Comparison of ENCODE assay signal across 21 mouse cellular contexts in genomic region chr1:73205788-73206187, GRCm38 (mm10).
DNase-seq lines count a peak whose midpoint lies in the region; ATAC-seq and TF ChIP-seq lines count a peak whose summit lies in the region.
"Had no signal": no experiment of that assay in that cellular context is flagged by ENCODE, and none has a peak within 500 bp of the region (broad histone marks: within the 10 kb centered on the region; RNA-seq: fewer than 3 reads in every experiment).

No protein-coding gene starts in this region.

- ATAC-seq in inflammation-experienced regulatory T-cells, adult 6 months, result no peak
- ATAC-seq: activated CD4-positive, CD25-positive, alpha-beta regulatory T cell, adult 4 months; CD4-positive, CD25-positive, alpha-beta regulatory T cell, adult 4 months; forebrain, embryonic 13.5 days; forebrain, embryonic 15.5 days; forebrain, postnatal 0 days; Patski had no signal

- H3ac ChIP-seq in C2C12 (ENCODE audit: control insufficient read depth, insufficient read length, low read depth), result no peak overlapping the region
- H3ac ChIP-seq in myocyte (ENCODE audit: control insufficient read depth, insufficient read length), result no peak overlapping the region

- DNase-seq in adrenal gland, postnatal 10 days, result peak; percentile 14
- no peak for DNase-seq in adrenal gland, postnatal 4 days (ENCODE audit: low spot score in 2 of 2)
- peak; percentile 15 to 33 for DNase-seq in adrenal gland, postnatal 36 days
- DNase-seq in adrenal gland, postnatal 25 days, result no peak
- DNase-seq: cerebellum, adult 11-12 months; cerebellum, adult 2 months; cerebellum, adult 9-10 months; cerebellum, postnatal 10 days; cerebellum, postnatal 25 days; forebrain, postnatal 0 days had no signal

- no peaks in the 10 kb centered on the region for H3K36me3 ChIP-seq in C2C12 (ENCODE audit: control insufficient read depth, insufficient read depth)
- H3K36me3 ChIP-seq in myocyte (ENCODE audit: control insufficient read depth, insufficient read depth), result no peaks in the 10 kb centered on the region
- H3K36me3 ChIP-seq: embryonic facial prominence, embryonic 10.5 days; embryonic facial prominence, embryonic 12.5 days; forebrain, embryonic 15.5 days; G1E had no signal

- H3K27me3 ChIP-seq in C2C12 (ENCODE audit: control insufficient read depth, insufficient read depth, insufficient read length), result no peaks in the 10 kb centered on the region
- no peaks in the 10 kb centered on the region for H3K27me3 ChIP-seq in myocyte (ENCODE audit: control insufficient read depth, insufficient read depth, insufficient read length)
- H3K27me3 ChIP-seq: embryonic facial prominence, embryonic 12.5 days; forebrain, embryonic 13.5 days; forebrain, embryonic 15.5 days; Patski had no signal

- H3K79me2 ChIP-seq in C2C12 (ENCODE audit: control insufficient read depth, insufficient read depth) (no peaks in the 10 kb centered on the region), myocyte (ENCODE audit: control insufficient read depth, insufficient read depth) (no peaks in the 10 kb centered on the region)

- H3K4me3 ChIP-seq in C2C12 (ENCODE audit: insufficient read depth, poor library complexity, severe bottlenecking) (no peak overlapping the region), myocyte (no peak overlapping the region)
- H3K4me3 ChIP-seq: embryonic facial prominence, embryonic 10.5 days; embryonic facial prominence, embryonic 12.5 days; forebrain, embryonic 13.5 days; forebrain, embryonic 15.5 days had no signal

- TF ChIP-seq POLR2A in myocyte (IDR thresholded peaks at IDR 0.05; ENCODE audit: insufficient read length, low read depth), result no peak

- no peak overlapping the region for H3K4me2 ChIP-seq in myocyte (ENCODE audit: low read depth)
- H3K4me2 ChIP-seq: embryonic facial prominence, embryonic 12.5 days; forebrain, embryonic 13.5 days; forebrain, embryonic 15.5 days had no signal

- TF ChIP-seq CTCF in C2C12 (IDR thresholded peaks at IDR 0.05; ENCODE audit: control insufficient read depth, insufficient read depth, insufficient read length), result no peak

- H3K79me3 ChIP-seq in C2C12 (ENCODE audit: low read depth), result no peaks in the 10 kb centered on the region

TF ChIP-seq in C2C12, 6 proteins besides CTCF, POLR2A, EP300 and RAD21:
- TF ChIP-seq MYOD1 (IDR thresholded peaks at IDR 0.05; ENCODE audit: control insufficient read depth, insufficient read length, low read depth), result no peak
- no peak for TF ChIP-seq MYOG (IDR thresholded peaks at IDR 0.05; ENCODE audit: control insufficient read depth, extremely low read depth, insufficient read length)
- no peak for TF ChIP-seq MAX (IDR thresholded peaks at IDR 0.05)
- TF ChIP-seq USF1 (IDR thresholded peaks at IDR 0.05; ENCODE audit: low read depth), result peak; percentile 43
- no peak for TF ChIP-seq FOSL1 (IDR thresholded peaks at IDR 0.05; ENCODE audit: insufficient read depth, low read length, poor library complexity, severe bottlenecking)

TF ChIP-seq in myocyte, 11 proteins besides CTCF, POLR2A, EP300 and RAD21:
- TF ChIP-seq SRF (IDR thresholded peaks at IDR 0.05; ENCODE audit: control insufficient read depth, insufficient read length, low read depth) (no peak), POLR2AphosphoS2 (IDR thresholded peaks at IDR 0.05; ENCODE audit: insufficient read length, low read depth) (no peak), E2F4 (IDR thresholded peaks at IDR 0.05; ENCODE audit: insufficient read depth) (no peak), MAX (IDR thresholded peaks at IDR 0.05; ENCODE audit: low read depth) (no peak), MYOD1 (IDR thresholded peaks at IDR 0.05; ENCODE audit: control insufficient read depth in 1 of 3, insufficient read length in 2 of 3, low read depth in 2 of 3) (no peak), USF1 (IDR thresholded peaks at IDR 0.05; ENCODE audit: low read depth) (peak; percentile 54), MYOG (IDR thresholded peaks at IDR 0.05; ENCODE audit: control insufficient read depth in 1 of 3, insufficient read depth in 1 of 3, insufficient read length in 2 of 3, low read depth in 2 of 3) (no peak)

Comparison
In these comparisons a context has a peak if more than half of its experiments do, and no peak if none do; other contexts are left out.
1. DNase-seq: peak in adrenal gland, postnatal 10 days (single experiment) and adrenal gland, postnatal 36 days (2 of 2); none in adrenal gland, postnatal 4 days (0 of 2) and adrenal gland, postnatal 25 days (single experiment).